Mouse (Mus musculus): ENCODE data around the gene Igf2bp3.

- TF ChIP-seq CTCF (IDR thresholded peaks at IDR 0.05; ENCODE audit: borderline replicate concordance, extremely low read depth, insufficient read depth, insufficient read length) (no peak), POLR2A (IDR thresholded peaks at IDR 0.05; ENCODE audit: borderline replicate concordance, extremely low read depth, insufficient read depth, insufficient read length, poor library complexity, severe bottlenecking) (no peak)
Observed at GRCm38 (mm10) chr6:49047848-49048247, 166.9 kb downstream of the Igf2bp3 start.
